Mouse (Mus musculus) embryonic fibroblast, embryonic 13.5 days (primary cell): ENCODE data around the gene Zmiz1. TPM values are rescaled to one million over a fixed set of nuclear protein-coding genes. Genes with fewer than 3 reads are reported as not detected.

Source experiments
- H3K27ac ChIP-seq: 2 replicates; pipeline ENCODE4 v1.5.1; 2012; ENCODE audit warnings: low read length, control low read depth, inconsistent platforms; ENCODE audit not compliant: insufficient read depth
- H3K4me1 ChIP-seq: 2 replicates; pipeline ENCODE4 v1.6.1; 2011; ENCODE audit warnings: low read length; ENCODE audit not compliant: control insufficient read depth, insufficient read depth
- H3K4me3 ChIP-seq: 2 replicates; pipeline ENCODE4 v1.5.1; 2011; ENCODE audit warnings: mild to moderate bottlenecking, control low read depth, low read length; ENCODE audit not compliant: insufficient read depth
- CTCF ChIP-seq: IDR thresholded peaks from 2 replicates; pipeline ENCODE4 v1.5.1; 2011; ENCODE audit warnings: mild to moderate bottlenecking, control low read depth, low read length, moderate library complexity, borderline replicate concordance; ENCODE audit not compliant: insufficient read depth
- POLR2A ChIP-seq: IDR thresholded peaks from 2 replicates; pipeline ENCODE4 v1.6.1; 2011; ENCODE audit warnings: low read depth, mild to moderate bottlenecking, control low read depth, low read length, moderate library complexity
- polyA plus RNA-seq: library from polyadenylated mRNA; stranded (reverse); fragments of >200 nt; gene quantifications from 2 replicates; pipeline ENCODE4 v1.2.4, GENCODE M21; 2011; ENCODE audit warnings: low read depth; ENCODE audit not compliant: missing spikeins, insufficient read length

Zmiz1 gene
- polyA plus RNA-seq, 1 experiment, result 61.9 TPM

- no peak overlapping the region for H3K27ac ChIP-seq
- no peak overlapping the region for H3K4me3 ChIP-seq
- TF ChIP-seq CTCF, result no peak
- no peak for TF ChIP-seq POLR2A
- no peaks in the 10 kb centered on the region for H3K4me1 ChIP-seq
Measured at GRCm38 (mm10) chr14:25616009-25616723, 157.2 kb downstream of the Zmiz1 start.

DNA sequence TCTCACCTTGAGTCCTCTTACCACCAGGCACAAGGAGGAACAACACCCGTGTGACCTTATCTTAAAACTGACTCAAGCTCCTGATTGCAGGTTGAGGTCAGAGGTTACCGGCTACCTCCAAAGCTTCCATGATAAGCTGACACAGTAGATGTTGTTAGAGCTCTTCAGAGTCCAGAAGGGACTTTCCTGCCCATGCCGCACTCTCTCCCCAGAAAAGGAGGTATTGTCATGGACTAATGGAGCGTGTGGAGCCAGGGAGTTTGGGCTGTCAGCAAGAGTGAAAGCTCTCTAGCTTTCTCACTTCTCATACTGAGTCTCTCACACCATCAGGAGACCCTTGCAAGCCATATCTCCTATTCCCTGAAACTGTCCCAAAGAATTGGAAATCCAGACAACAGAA, 158.3 kb downstream of the Zmiz1 start:
- Histone ChIP-seq H3K27ac (no peak overlapping the region), H3K4me3 (no peak overlapping the region), H3K4me1 (no peaks in the 10 kb centered on the region)
- no peak for TF ChIP-seq POLR2A
- TF ChIP-seq CTCF, result no peak

DNA sequence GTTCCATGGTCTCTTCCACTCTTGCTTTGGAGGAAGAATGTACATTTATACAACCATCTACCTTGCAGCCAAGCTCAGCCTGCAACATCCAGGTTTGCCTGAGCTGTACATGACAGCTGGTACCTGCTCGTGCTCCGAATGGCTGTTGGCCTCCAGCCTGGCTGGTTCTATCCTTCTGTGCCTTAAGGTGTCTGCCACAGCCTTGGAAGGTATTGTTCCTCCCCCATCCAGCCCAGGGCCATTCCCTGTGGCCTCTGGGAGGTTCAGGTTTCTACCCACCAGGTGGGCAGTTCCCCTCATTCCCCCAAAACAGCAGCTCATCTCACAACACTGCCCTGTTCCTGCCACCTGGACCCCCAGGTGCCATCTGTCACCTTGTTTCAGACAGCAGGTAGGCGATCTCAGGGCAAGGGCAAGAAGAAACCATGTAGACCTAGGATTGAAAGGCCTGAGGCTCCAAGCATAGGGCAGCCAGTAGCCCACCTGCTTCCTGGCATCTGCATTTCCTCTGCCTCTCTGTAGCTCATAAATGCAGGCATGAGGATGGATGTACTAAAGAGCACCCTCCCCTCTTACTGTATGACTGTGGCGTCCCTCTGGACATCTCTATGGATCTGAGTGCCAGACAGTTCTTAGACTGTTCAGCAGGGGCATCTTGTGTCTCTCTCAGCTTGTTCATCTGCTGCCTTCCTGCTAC, 160.2 kb downstream of the Zmiz1 start:
- Histone ChIP-seq H3K4me3 (no peak overlapping the region), H3K27ac (no peak overlapping the region), H3K4me1 (no peaks in the 10 kb centered on the region)
- no peak for TF ChIP-seq POLR2A
- no peak for TF ChIP-seq CTCF

GRCm38 (mm10) chr14:25620766-25621165, 161.8 kb downstream of the Zmiz1 start:
- TF ChIP-seq CTCF (no peak), POLR2A (no peak)
- no peaks in the 10 kb centered on the region for H3K4me1 ChIP-seq
- H3K27ac ChIP-seq, result no peak overlapping the region
- H3K4me3 ChIP-seq, result no peak overlapping the region

- H3K4me1 ChIP-seq, result no peaks in the 10 kb centered on the region
- no peak overlapping the region for H3K4me3 ChIP-seq
- TF ChIP-seq POLR2A, result no peak
- no peak for TF ChIP-seq CTCF
- H3K27ac ChIP-seq, result no peak overlapping the region
Measured at GRCm38 (mm10) chr14:25623698-25624097, 164.7 kb downstream of the Zmiz1 start.

- H3K27ac ChIP-seq, result no peak overlapping the region
- H3K4me1 ChIP-seq, result no peaks in the 10 kb centered on the region
- H3K4me3 ChIP-seq, result no peak overlapping the region
- TF ChIP-seq POLR2A (no peak), CTCF (no peak)
Measured at GRCm38 (mm10) chr14:25624659-25625058, 165.7 kb downstream of the Zmiz1 start.

DNA sequence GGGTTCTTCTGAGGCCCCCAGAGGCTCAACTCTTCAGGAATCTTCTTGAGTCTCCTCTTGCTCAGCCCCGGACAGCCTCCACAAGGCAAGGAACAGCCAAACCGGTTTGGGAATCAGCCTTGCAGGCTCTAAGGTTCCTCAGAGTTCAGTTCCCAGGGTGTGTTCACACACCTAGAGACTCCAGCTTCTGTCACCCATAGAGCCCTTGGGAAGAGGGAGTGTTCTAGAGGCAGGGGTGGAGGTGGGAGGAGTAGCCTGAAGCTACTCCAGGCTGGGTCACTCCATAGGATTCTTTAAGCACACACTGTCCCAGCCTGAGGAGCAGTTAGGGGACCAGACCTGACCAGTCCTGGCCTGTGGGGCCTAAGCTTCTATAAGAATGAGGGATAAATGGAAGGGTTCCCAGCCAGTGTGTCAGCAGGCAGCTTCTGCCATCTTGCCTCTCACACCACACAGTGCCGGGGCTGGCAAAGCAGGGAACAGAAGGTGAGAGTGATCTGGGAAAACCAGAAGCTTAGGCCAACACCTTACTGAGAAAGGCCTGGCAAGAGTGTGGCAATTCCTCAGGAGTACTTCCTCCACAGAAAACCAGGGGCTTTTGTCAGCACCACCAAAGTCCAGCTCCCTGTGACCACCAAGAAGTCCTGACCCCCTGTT, 168.7 kb downstream of the Zmiz1 start:
- no peak overlapping the region for H3K27ac ChIP-seq
- TF ChIP-seq CTCF, result no peak
- no peak for TF ChIP-seq POLR2A
- H3K4me1 ChIP-seq, result no peaks in the 10 kb centered on the region

DNA sequence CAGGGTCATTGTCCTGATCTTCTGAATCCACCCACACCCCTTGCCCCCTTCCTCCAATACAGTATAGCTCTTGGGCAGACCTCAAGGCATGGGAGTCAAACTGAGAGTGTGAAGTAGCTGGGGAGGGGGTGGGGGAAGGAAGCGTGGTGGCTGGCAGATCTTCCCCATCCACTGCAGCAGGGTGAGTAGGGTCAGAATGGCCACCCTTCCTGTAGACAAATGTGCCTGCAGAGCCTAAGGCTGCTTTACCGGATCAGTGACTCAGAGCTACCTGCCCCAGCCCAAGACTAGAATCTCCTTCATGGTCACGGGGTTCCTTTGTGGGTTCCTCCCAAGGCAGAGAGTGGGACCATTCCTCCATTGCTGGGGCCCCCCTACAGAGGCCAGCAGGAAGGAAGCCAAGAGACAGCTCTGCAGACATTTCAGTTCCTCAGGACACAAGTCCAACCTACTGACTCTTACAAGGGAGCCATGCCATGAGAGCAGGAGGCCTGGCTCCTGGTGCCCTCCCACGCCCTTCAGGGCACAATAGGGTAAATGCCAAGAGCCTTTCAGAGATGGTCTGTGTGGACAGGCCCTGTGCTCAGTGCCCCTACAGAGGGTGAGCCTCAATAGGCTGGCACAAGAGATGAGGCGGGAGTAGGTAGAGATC, 169.6 kb downstream of the Zmiz1 start:
- no peak for TF ChIP-seq POLR2A
- TF ChIP-seq CTCF, result no peak
- Histone ChIP-seq H3K27ac (no peak overlapping the region), H3K4me3 (no peak overlapping the region), H3K4me1 (no peaks in the 10 kb centered on the region)

More for the DNA sequence above, 168.7 kb downstream of the Zmiz1 start:
- no peak overlapping the region for H3K4me3 ChIP-seq

DNA sequence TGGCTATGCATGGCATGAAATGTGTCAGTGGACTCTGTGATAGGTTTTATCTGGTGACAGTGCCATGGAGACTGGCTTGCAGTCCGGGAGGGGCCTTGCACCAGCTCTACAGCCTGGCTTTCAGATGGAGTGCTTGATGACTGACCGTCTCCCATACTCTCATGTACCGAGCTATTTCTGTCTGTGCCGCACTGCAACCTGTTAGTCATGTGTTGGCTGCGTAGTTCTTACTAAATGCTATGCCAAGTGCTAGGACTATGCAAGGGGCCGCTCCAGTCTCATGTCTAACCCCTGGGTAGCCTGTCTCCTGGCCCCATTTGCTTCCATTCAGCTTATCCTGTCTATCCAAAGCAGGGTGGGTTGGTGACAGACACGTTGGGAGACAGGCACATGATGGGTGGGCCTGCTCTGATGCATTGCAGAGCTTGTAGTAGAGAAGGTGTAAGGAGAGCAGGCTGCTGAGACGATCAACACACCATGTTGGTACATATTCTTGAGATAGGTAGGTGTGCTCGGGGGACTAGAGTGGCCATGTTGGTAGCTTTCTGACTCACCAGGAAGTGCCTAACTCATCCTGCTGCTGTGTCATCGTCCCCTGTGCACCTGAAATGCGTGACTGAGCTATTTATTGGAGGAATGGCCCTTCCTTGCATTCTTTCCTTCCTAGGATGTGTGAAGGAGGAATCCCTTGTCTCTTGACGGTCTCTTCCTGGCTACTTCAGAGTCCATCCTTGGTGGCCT, 171.1 kb downstream of the Zmiz1 start:
- Histone ChIP-seq H3K4me3 (no peak overlapping the region), H3K27ac (no peak overlapping the region), H3K4me1 (no peaks in the 10 kb centered on the region)
- no peak for TF ChIP-seq CTCF
- TF ChIP-seq POLR2A, result no peak
